Mouse (Mus musculus): ENCODE results near the gene Dact2. TPM values are rescaled to one million over a fixed set of nuclear protein-coding genes. Genes with fewer than 3 reads are reported as not detected.
A peak's percentile ranks its signal among the peaks of the same experiment; 100 is the strongest.

The Dact2 gene
- total RNA-seq (2021), result 1 to 10 TPM; 4.7 to 5.1 TPM
- long read RNA-seq, experiment 1, partial matches to known transcripts, result 0 of 2 reads
- long read RNA-seq, experiment 1, other reads (novel, unspliced or antisense), result 1 of 2 reads
- long read RNA-seq, experiment 2, partial matches to known transcripts, result 0 of 1 reads
- long read RNA-seq, experiment 2, other reads (novel, unspliced or antisense), result 0 of 1 reads

DNA sequence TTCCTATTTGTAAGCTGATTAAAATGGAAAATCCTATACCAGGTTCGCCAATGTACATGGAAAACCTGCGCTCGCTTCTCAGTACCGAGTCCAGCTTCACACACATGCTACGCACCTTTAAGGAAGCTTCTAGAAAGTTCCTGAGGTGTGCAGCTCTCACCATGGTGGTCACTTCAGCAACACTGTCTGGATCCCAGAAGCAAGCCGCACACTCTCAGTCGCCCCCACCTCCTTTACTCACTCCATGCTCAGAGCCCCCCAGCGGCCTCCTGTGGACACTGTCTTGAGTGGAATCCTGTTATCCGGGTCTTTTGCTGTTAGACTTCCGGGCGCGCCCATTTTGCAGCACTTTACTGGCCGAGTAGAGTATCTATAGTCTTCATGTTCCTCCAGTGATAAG, at the start of gene Dact2:
Gene Dact2, minus strand, starts transcription at position 244 of the 400 bp plus-strand sequence.
- no peak for DNase-seq (ENCODE audit: low spot score in 2 of 2)

DNA sequence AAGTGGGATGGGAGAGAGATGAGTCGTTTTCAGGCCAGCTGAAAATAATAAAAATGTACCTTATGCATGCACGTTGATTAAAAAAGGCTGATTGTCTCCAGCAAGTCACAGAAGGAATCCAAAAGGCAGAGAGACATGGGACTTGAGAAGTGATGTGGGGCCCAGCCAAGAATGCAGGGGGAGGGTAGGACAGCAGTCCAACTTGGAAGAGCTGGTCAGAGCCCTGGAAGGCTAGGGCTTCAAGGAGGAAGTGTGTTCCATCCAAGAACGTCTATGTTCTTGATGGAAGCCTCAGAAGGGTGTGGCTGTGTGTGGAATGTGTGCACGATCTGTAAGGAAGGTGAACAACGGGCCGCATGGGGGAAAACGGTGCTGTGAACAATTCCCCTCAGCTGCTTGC, 48.4 kb upstream of the Dact2 start:
- DNase-seq (ENCODE audit: low spot score in 2 of 2), result peak in 1 of 2 experiments; percentile 38

DNA sequence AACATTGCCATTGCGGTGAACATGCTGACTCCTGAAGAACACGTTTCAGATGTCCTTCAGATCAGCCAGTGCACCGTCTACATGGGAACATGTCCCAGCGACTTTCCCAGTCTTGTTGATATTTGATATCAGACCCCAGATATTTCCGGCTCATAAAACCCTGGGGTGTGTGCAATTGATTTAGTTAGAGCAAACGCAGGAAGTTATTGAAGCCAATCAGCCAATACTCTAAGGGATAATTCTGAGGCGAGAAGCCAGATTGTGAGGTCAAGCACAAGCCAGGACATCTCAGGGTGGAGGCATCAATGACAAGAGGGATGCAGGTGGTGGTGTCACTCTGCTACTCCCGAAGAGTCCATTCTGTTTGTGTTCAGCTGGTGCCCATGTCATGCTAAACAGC, 46.3 kb upstream of the Dact2 start:
- DNase-seq (ENCODE audit: low spot score in 2 of 2), result no peak

DNA sequence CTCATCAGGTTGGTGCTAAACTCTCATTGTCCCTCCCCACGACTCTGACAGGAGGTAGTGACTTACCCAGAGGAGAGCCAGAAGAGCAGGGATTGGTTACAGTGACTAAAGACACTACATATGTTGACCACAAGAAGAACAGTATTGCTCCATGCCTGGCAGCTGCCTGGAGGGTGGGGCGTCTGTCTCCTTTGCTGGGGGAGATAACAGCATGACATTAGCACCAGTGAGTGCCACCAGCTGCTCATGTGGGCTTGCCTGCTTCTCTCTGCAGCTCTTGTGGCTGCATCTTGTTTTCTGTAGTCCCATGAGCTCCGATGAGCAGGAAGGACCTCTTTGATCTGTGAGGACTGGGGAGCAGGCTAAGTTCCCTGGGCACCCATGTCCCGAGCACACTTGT, 45.5 kb upstream of the Dact2 start:
- DNase-seq (ENCODE audit: low spot score in 2 of 2), result no peak

DNA sequence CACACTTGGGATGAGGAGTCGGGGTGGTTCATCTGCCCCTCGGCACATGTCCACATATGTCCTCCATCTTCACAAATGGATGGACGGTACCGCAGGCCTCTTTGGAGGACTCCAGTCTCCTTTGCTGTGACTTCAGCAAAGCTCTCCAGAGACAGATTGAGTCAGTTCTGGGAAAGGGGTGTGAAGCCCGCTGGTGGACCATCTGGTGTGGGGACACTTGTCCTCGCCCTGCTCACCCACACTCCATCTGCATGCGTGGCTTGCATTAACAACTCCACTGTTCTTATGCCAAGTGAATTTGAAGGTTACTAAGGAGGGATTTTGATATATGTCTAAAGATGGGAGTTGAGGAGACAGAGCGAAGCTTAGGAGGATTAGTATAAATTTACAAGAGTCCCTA, 43.8 kb upstream of the Dact2 start:
- DNase-seq (ENCODE audit: low spot score in 2 of 2), result no peak

DNA sequence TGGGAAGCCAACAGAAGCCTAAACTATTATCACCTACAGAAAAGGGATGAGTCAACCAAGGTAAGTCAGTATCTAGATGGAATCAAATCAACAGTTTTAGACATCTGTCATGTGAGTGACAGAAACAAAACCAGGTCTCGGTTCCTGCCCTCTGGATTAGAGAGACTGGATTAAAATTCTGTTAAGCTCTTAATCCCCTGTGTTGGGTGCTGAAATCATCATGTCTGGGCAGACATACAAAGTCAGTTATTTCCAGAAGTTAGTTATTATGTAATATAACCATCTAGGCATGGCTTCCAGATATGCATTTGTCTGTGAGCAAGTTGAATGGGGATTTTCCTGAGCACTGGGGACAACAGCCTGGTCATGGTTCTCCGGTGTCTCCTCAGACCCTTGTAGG, 42.2 kb upstream of the Dact2 start:
- DNase-seq (ENCODE audit: low spot score in 2 of 2), result no peak

DNA sequence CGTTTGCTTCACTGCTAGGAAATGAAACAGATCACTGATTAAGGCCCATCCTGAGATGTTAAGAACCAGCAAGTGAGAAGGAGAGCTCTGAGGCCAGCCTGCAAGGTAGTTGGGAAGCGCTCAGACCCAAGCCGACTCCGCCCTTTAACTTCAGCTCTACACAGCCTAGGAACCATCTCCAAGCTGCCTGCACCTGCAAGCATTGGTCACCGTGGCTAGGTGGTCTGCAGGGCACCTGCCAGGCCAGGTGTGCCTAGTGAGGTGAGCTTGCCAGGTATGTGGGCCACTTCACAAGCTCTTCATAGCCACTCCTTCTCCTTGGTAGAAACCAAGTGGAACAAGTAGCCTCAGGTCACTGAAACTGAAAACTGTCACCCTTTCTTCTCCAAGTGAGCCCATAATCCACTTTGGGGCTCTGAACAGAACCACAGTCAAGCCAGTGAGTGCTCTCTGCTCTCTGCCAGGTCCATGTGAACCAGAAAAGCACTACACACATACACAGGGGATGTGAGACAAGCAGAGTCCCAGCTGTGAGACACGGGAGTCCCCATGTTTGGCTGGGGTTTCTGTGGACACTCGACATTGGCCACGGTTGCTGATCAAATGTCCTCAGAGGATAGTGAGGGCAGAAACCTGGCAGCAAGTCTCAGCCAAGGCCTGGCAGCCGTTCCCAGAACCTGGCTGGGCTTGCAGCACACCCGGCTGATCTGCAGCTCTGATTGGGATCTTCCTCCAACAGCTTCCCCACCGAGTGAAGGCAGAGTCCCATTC, 40.3 kb upstream of the Dact2 start:
- DNase-seq (ENCODE audit: low spot score in 2 of 2), result peak in 1 of 2 experiments; percentile 62

DNA sequence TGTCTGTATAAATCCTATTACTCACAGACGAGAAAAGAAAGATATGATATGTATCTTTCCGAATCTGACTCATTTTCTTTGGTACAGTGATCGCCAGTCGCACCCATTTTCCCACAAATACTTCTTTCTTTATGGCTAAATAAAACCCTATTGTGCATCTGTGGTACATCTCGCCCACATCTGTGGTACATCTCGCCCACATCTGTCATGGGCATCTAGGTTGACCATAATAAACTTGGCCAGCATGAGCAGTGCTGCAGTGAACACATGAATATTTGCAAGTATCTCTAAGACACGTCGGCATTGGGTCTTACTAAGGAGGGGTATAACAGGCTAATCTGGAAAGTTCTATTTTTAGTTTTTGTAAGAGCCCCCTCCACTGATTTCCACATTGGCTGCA, 38.5 kb upstream of the Dact2 start:
- DNase-seq (ENCODE audit: low spot score in 2 of 2), result no peak

DNA sequence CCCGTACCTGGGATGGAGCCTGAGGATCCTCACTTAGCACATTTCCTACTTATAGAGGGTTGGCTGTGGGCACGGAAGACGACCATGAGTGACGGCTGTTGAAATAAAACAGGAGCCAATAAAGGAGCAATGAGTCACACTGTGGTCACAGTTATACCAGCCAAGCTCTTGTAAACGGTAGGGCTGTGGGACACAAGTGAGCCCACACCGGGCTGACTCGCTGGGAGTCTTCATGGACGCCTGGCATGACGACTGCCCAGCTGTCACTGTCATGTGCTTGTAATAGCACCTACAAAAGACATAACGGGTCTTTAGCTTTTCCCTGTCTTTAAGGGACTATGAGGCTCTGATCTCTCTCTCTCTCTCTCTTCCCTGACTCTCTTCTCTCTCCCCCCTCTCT, 35.9 kb upstream of the Dact2 start:
- DNase-seq (ENCODE audit: low spot score in 2 of 2), result no peak

DNA sequence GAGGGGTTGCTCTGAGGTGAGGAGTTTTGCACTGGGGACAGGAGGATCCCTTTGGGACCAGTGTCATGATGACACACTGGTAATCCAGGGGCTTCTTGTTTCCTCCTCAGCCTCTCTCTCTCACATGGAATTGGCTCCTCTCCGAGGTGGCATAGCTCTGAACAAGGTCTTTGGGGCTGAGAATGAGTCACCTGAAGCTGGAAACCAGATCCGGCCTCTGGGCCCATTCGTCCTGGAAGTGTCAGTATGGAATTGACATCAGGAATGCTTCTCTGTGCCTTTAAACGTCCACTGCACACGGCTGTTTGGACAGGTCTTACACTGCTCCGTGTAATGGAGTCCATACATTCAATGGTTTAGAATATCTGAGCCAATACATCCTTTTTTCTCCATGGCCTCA, 33.0 kb upstream of the Dact2 start:
- no peak for DNase-seq (ENCODE audit: low spot score in 2 of 2)

DNA sequence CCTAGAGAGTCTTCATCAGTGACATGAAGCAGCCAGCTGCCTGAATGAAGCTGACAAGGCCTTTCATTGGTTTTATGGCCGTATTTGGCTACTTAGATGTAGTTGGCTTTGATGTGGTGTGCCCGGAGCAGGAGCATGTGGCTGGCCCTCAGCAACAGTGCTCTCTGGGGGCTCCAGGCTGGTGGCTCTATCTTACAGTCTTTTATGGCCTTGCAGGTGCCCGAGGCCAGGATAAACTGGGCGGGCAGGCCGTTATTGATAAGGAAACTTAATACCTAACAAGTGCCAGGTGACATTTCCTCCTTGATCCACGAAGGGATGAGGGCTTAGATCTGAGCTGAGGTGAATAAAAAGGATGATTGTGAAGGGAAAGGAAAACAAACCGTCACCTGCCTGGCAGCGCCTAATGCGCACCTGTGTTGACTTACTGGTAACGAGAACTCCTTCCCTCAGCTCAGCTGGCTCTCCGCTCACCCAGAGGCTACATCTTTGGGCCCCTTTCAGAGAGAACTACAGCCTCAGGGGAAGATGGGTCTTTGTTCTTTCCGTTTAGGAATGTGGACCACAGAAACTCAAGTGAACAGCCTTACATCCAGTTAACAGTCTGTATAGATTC, 30.8 kb upstream of the Dact2 start:
- no peak for DNase-seq (ENCODE audit: low spot score in 2 of 2)

DNA sequence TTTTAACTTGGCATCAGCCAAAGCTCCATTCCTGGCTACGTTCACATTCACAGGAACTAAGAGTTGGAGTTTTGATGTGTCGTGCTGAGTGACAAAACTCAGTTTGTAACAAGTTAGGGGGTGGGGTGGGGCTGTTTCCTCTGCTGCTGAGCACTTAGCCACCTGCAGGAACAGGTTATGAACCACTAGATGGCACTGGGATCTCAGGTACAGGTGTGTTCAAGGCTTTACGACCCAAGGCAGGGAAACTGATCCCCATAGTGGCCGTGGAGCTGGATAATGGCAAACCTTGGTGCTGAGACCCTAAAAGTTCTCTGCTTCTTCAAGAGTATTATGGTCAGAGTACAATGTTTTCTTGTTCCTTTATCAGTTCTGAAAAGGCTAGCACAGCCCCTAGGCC, 29.6 kb upstream of the Dact2 start:
- no peak for DNase-seq (ENCODE audit: low spot score in 2 of 2)

DNA sequence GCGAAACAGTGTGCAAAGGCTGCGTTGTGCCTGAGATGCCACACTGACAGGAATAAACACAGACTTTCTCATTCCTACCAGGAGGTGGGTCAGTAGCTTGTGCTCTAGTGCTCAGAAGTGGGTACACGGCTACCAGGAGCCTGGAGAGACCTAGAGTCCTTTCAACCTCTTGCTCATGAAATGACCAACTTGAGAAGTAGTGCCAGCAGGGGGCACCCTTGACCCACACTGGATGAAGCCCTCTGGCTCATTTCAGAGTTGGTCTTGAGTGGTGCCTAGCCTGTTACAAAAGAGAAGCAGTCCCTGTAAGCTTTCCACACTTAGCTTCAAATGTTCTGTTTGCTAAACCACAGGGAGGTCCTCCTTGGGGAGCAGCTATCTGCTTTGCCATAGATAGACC, 28.5 kb upstream of the Dact2 start:
- peak; percentile 50 to 84 for DNase-seq (ENCODE audit: low spot score in 2 of 2)

DNA sequence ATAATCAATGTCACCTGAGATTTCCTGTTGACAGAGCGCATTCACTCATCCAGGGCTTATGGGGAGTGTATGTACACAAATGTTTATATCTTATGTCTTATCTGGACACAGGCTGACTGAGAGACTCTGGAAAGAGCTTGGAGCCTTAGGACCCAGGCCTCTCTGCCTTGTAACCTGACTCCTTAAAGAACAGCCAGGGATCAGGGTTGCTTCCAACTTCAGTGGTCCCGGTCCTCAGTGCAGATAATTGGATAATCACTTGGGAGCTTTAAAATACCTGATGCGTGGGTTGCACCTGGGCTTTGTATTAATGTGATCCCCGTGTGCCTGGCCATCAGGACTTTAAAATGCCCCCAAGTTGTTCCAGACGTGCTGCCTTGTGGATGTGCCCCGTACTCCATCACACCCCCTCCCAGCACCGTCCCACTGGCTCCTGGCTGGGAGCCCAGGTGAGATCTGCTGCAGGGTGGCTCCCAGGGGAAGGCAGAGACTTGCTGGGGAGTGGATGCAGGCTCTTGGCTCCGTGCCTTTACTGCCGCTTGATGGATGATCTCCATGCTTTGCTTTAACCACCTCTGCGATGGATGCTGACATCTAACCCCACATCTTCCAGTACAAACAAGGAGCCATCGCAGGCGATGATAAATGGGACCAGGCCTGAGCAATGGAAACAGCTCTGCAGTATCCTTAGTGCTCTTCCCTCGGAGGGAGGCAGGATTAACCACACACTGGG, 26.8 kb upstream of the Dact2 start:
- no peak for DNase-seq (ENCODE audit: low spot score in 2 of 2)

DNA sequence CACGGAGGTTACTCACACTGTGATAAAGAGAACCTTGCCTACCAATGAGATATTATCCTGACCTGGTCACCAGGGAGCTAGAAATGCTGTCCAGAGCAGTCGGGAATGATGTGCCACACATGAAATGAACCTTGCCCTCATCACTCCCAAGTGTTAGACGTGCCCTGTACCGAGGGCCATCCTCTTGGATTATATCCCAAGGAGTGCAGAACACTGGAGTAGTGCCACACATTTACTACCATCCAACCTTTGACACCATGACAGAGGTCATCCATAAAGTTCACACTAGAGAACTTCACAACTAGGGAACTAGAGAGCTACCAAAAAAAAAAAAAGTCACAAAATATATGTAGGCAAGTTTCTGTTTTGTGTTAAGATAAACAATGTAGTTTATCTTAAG, 24.3 kb upstream of the Dact2 start:
- no peak for DNase-seq (ENCODE audit: low spot score in 2 of 2)

DNA sequence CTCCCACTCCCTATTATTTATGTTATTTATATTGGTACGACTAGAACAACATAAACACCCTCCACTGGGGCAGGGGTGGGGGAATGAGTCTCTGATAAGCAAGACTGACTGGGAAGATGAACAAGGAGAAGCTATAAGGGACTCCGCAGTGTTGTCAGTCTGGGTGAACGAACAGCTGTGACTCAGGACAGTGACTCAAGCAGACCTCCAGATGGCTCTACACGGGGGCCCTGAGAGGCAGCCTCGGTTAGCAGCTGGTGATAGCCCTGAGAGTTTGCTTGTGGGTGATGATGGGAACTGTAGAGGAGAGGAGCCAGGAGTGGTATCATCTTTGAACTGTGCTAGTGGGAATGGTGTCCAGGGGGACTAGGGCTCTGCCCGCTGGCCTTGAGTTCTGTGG, 23.5 kb upstream of the Dact2 start:
- no peak for DNase-seq (ENCODE audit: low spot score in 2 of 2)

DNA sequence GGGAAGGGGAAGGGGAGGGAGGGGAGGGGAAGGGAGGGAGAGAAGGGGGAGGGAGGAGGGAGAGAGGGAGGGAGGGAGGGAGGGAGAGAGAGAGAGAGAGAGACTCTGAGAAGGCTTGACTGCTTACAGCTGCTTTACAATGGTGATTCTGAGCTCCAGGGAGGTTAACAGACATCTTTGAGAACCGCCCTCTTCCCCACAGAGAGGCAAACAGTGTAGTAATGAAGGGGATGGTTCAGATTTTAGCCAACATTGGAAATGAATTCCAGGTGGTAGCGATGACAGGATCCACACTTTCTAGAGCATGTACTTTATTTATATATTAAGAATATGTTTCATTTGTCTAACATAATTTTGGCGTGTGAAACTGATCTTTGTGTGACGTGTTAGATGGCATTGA, 22.7 kb upstream of the Dact2 start:
- DNase-seq (ENCODE audit: low spot score in 2 of 2), result no peak

DNA sequence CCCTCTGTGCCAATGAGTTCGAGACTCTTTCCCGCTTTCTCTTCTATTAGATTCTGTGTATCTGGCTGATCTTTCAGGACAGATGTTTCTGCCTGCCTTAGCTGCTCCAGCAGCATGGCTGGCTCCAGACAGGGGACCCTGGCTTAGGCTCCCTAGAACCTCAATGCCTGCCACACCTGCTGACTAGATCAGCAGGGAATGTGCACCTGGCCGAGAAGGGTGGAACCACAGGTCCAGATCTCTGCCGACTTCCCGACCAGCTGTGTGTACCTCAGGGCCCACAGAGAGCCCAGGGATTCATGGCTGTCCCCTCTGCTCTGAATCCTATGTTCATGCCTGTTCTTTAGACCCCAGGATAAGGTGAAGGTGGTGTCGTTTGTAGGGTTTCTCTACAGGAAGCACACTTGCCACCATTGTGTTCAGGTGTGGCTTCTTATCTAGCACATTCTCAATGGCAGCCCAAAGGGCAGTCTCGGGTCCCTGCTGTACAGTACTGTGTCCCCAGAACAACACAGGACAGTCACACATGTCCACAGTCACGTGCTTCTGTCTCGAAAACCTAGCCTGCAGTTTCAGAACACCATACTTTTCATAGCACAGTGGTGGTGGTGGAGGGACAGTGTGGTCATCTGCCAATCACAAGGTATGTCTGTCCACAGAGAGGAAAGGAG, 22.0 kb upstream of the Dact2 start:
- no peak for DNase-seq (ENCODE audit: low spot score in 2 of 2)

DNA sequence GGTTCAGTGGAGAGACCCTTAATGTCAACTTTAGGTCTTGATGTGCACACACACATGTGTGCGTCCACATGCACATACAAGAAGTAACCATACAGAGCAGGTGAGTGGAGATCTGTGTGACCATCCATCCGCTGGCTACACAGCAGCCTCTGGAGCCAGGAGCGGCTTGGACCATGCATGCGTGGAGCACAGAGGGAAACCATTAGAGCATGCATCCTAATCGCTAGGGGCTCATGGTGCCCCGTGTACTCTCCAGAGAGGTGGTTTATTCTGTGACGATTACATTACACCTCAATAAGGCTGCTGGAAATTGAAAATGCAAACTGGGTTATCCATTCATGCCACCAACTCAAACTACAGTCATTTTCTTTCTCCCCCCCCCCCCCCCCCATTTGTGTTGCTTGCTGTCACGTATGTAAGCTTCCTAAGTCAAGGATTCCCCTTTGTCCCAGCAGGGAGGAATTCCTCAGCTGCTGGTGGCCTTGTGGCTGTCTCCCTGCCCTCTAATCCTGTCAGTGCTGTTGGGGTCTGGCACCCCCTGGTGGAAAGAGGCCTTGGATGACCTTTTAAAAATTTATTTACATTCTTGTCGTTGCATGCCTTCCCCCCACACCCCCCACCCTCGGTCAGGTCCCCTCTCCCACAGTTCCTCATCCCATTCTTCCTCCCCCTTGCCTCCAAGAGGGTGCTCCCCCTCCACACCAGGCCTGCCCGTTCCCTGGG, 17.9 kb upstream of the Dact2 start:
- no peak for DNase-seq (ENCODE audit: low spot score in 2 of 2)

DNA sequence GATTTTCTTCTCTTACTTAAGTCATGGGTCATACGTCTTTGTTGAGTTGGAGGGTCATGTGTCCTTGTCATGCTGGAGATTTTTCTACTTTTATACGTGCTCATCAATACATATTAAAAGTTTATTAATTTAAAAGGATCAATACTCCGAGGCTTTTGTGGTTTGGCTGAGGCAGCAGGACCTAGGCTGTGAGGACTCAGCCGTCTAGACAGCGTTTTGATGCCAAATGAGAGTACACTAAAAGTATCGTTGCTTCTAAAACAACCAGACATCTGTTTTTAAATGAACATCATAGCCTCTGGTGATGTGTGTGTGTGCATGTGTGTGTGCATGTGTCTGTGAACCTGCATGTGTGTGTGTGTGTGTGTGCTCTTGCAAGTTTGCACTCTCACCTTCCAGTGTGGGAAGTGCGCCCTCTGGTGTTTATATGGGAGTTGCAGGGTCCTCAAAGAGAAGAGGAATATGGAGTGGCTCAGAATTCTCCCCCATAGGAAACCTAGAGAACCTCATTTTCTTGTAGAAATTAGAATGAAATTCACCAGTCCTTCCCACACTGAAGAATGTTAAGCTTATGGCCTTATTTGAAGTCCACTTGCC, 16.6 kb upstream of the Dact2 start:
- peak in 1 of 2 experiments; percentile 50 for DNase-seq (ENCODE audit: low spot score in 2 of 2)
